Mouse (Mus musculus) testis, adult 2 months (tissue): ENCODE results near the gene Uba3.

ENCODE experiments used
- CTCF ChIP-seq: fragments of 200-500 bp; IDR thresholded peaks from 2 replicates; pipeline ENCODE4 v1.5.1; 2012; ENCODE audit warnings: low read depth, mild to moderate bottlenecking, inconsistent platforms, low read length, moderate library complexity; ENCODE audit not compliant: control insufficient read depth, insufficient read depth, insufficient replicate concordance
- POLR2A ChIP-seq: fragments of 200-500 bp; IDR thresholded peaks from 2 replicates; pipeline ENCODE4 v1.6.1; 2012; ENCODE audit warnings: low read depth, mild to moderate bottlenecking, inconsistent platforms, low read length, moderate library complexity; ENCODE audit not compliant: control insufficient read depth

DNA sequence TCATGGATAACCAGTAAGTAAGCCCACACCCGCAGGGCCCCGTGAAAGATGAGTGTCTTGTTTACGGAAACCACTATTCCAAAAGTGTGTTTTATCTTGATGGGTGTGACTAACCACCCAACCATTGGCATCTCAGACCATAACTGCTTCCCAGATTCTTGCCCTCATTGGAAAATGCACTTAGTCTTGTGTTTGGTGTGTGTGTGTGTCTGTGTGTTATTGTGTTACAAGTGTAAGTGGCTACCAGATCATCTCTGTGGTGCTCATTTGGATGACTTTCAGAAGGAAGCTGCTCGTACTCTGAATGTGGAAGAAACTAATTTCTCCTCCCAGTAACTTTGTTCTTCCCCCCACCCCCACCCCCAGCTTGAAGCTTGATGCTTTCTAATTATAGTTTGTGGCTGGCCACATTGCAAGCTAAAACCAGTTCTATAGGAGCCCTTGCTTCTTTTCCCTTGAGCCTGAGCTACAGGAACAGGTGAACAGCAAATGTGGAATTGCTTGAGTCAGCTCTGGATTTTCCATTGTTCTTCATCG, 17.6 kb upstream of the Uba3 start:
- TF ChIP-seq CTCF, result no peak
- TF ChIP-seq POLR2A, result no peak
